Mouse (Mus musculus): ENCODE data around the gene Zfp706. TPM values are rescaled to one million over a fixed set of nuclear protein-coding genes. Genes with fewer than 3 reads are reported as not detected.

Gene Zfp706
- polyA plus RNA-seq, 1 experiment from 2014 or later: 407 TPM

- H3K4me3 ChIP-seq: no peak overlapping the region
- H3K27ac ChIP-seq (replicated peaks): no peak overlapping the region
- ATAC-seq (ENCODE audit: low FRiP score, low read depth): no peak
- no peak overlapping the region for H3K9ac ChIP-seq
- WGBS: 89% methylated on average over 13 of the region's 13 CpGs
- no peaks in the 10 kb centered on the region for H3K27me3 ChIP-seq
- peaks cover 11% of the 10 kb centered on the region for H3K4me1 ChIP-seq (replicated peaks)
- no peak overlapping the region for H3K4me2 ChIP-seq
- H3K9me3 ChIP-seq: no peaks in the 10 kb centered on the region
- 0 out of 2 replicates have a peak, but pooled peaks cover 2% of the 10 kb centered on the region for H3K36me3 ChIP-seq
Observed at GRCm38 (mm10) chr15:36987976-36988717, 19.4 kb downstream of the Zfp706 start.

GRCm38 (mm10) chr15:36987211-36987877, 20.2 kb downstream of the Zfp706 start:
- 54% methylated on average over 6 of the region's 6 CpGs for WGBS
- ATAC-seq (ENCODE audit: low FRiP score, low read depth): no peak
- H3K9ac ChIP-seq: no peak overlapping the region
- peaks cover 11% of the 10 kb centered on the region for H3K4me1 ChIP-seq (replicated peaks)
- H3K4me2 ChIP-seq: no peak overlapping the region
- no peak overlapping the region for H3K4me3 ChIP-seq
- H3K36me3 ChIP-seq: 0 out of 2 replicates have a peak, but pooled peaks cover under 1% of the 10 kb centered on the region
- H3K27me3 ChIP-seq: no peaks in the 10 kb centered on the region
- H3K9me3 ChIP-seq: no peaks in the 10 kb centered on the region
- H3K27ac ChIP-seq (replicated peaks): peak overlapping the region; percentile 14; the same call in 1 of the 2 replicates

GRCm38 (mm10) chr15:36985567-36985925, 22.0 kb downstream of the Zfp706 start:
- no peak for ATAC-seq (ENCODE audit: low FRiP score, low read depth)
- Histone ChIP-seq H3K27ac (replicated peaks) (no peak overlapping the region), H3K9me3 (no peaks in the 10 kb centered on the region), H3K4me3 (no peak overlapping the region), H3K9ac (no peak overlapping the region), H3K27me3 (no peaks in the 10 kb centered on the region), H3K4me1 (replicated peaks) (peaks cover 17% of the 10 kb centered on the region), H3K36me3 (no peaks in the 10 kb centered on the region), H3K4me2 (no peak overlapping the region)
- WGBS: 58% methylated on average over 6 of the region's 6 CpGs

GRCm38 (mm10) chr15:36984921-36985566, 22.5 kb downstream of the Zfp706 start:
- peaks cover 22% of the 10 kb centered on the region for H3K4me1 ChIP-seq (replicated peaks)
- H3K36me3 ChIP-seq: no peaks in the 10 kb centered on the region
- H3K9me3 ChIP-seq: no peaks in the 10 kb centered on the region
- H3K27me3 ChIP-seq: no peaks in the 10 kb centered on the region
- H3K27ac ChIP-seq (replicated peaks): no peak overlapping the region
- H3K9ac ChIP-seq: no peak overlapping the region
- no peak overlapping the region for H3K4me3 ChIP-seq
- no peak overlapping the region for H3K4me2 ChIP-seq
- WGBS: 79% methylated on average over 1 of the region's 1 CpGs
- no peak for ATAC-seq (ENCODE audit: low FRiP score, low read depth)

- H3K27me3 ChIP-seq: no peaks in the 10 kb centered on the region
- no peak overlapping the region for H3K4me3 ChIP-seq
- no peak for ATAC-seq (ENCODE audit: low FRiP score, low read depth)
- H3K36me3 ChIP-seq: no peaks in the 10 kb centered on the region
- no peak overlapping the region for H3K4me2 ChIP-seq
- no peak overlapping the region for H3K27ac ChIP-seq (replicated peaks)
- no peaks in the 10 kb centered on the region for H3K9me3 ChIP-seq
- peaks cover 36% of the 10 kb centered on the region for H3K4me1 ChIP-seq (replicated peaks)
- 63% methylated on average over 3 of the region's 3 CpGs for WGBS
- H3K9ac ChIP-seq: no peak overlapping the region
Observed at GRCm38 (mm10) chr15:36983455-36983854, 24.1 kb downstream of the Zfp706 start.

- Histone ChIP-seq H3K9ac (peak overlapping the region; percentile 40), H3K4me1 (replicated peaks) (peaks cover 25% of the 10 kb centered on the region), H3K27ac (replicated peaks) (peak overlapping the region; percentile 82), H3K36me3 (no peaks in the 10 kb centered on the region), H3K4me2 (peak overlapping the region; percentile 69), H3K27me3 (no peaks in the 10 kb centered on the region), H3K9me3 (no peaks in the 10 kb centered on the region), H3K4me3 (peak overlapping the region; percentile 38)
- peak; percentile 19; the same call in 1 of the 2 replicates for ATAC-seq (ENCODE audit: low FRiP score, low read depth)
- 40% methylated on average over 8 of the region's 8 CpGs for WGBS
Observed at GRCm38 (mm10) chr15:36980238-36980637, 27.3 kb downstream of the Zfp706 start.

GRCm38 (mm10) chr15:36979488-36980201, 27.9 kb downstream of the Zfp706 start:
- H3K36me3 ChIP-seq: no peaks in the 10 kb centered on the region
- 4% methylated on average over 20 of the region's 20 CpGs for WGBS

GRCm38 (mm10) chr15:36979159-36979487, 28.4 kb downstream of the Zfp706 start:
- 15% methylated on average over 5 of the region's 5 CpGs for WGBS
- Histone ChIP-seq H3K4me1 (replicated peaks) (peaks cover 25% of the 10 kb centered on the region), H3K36me3 (no peaks in the 10 kb centered on the region), H3K4me2 (peak overlapping the region; percentile 69), H3K9ac (peak overlapping the region; percentile 40), H3K4me3 (peak overlapping the region; percentile 38), H3K27ac (replicated peaks) (peak overlapping the region; percentile 82), H3K27me3 (no peaks in the 10 kb centered on the region), H3K9me3 (no peaks in the 10 kb centered on the region)
- ATAC-seq (ENCODE audit: low FRiP score, low read depth): peak; percentile 24; the same call in 1 of the 2 replicates

More at GRCm38 (mm10) chr15:36979488-36980201, 27.9 kb downstream of the Zfp706 start:
- peak overlapping the region; percentile 82 for H3K27ac ChIP-seq (replicated peaks)
- peak overlapping the region; percentile 40 for H3K9ac ChIP-seq
- H3K4me3 ChIP-seq: peak overlapping the region; percentile 38
- H3K4me1 ChIP-seq (replicated peaks): peaks cover 25% of the 10 kb centered on the region
- ATAC-seq (ENCODE audit: low FRiP score, low read depth): peak; percentile 90
- peak overlapping the region; percentile 69 for H3K4me2 ChIP-seq
- H3K9me3 ChIP-seq: no peaks in the 10 kb centered on the region
- no peaks in the 10 kb centered on the region for H3K27me3 ChIP-seq

GRCm38 (mm10) chr15:36977823-36978222, 29.8 kb downstream of the Zfp706 start:
- ATAC-seq (ENCODE audit: low FRiP score, low read depth): no peak
- Histone ChIP-seq H3K4me1 (replicated peaks) (peaks cover 25% of the 10 kb centered on the region), H3K9me3 (no peaks in the 10 kb centered on the region), H3K27me3 (no peaks in the 10 kb centered on the region), H3K27ac (replicated peaks) (no peak overlapping the region), H3K4me3 (no peak overlapping the region), H3K4me2 (no peak overlapping the region), H3K36me3 (no peaks in the 10 kb centered on the region), H3K9ac (no peak overlapping the region)
- 86% methylated on average over 8 of the region's 8 CpGs for WGBS

- Histone ChIP-seq H3K4me2 (no peak overlapping the region), H3K27me3 (no peaks in the 10 kb centered on the region), H3K9me3 (no peaks in the 10 kb centered on the region), H3K9ac (no peak overlapping the region), H3K27ac (replicated peaks) (no peak overlapping the region), H3K36me3 (no peaks in the 10 kb centered on the region), H3K4me1 (replicated peaks) (peaks cover 22% of the 10 kb centered on the region), H3K4me3 (no peak overlapping the region)
- no peak for ATAC-seq (ENCODE audit: low FRiP score, low read depth)
- 91% methylated on average over 5 of the region's 5 CpGs for WGBS
Observed at GRCm38 (mm10) chr15:36975690-36976089, 31.9 kb downstream of the Zfp706 start.

GRCm38 (mm10) chr15:36975256-36975620, 32.3 kb downstream of the Zfp706 start:
- Histone ChIP-seq H3K4me1 (replicated peaks) (peaks cover 18% of the 10 kb centered on the region), H3K4me3 (no peak overlapping the region), H3K27ac (replicated peaks) (no peak overlapping the region), H3K4me2 (no peak overlapping the region), H3K27me3 (no peaks in the 10 kb centered on the region), H3K9ac (no peak overlapping the region), H3K36me3 (no peaks in the 10 kb centered on the region), H3K9me3 (no peaks in the 10 kb centered on the region)
- WGBS: 88% methylated on average over 2 of the region's 2 CpGs
- ATAC-seq (ENCODE audit: low FRiP score, low read depth): no peak
